Mouse (Mus musculus): Measurements from ENCODE around the gene Necap2.
A peak's percentile ranks its signal among the peaks of the same experiment; 100 is the strongest.

The Necap2 gene

DNA sequence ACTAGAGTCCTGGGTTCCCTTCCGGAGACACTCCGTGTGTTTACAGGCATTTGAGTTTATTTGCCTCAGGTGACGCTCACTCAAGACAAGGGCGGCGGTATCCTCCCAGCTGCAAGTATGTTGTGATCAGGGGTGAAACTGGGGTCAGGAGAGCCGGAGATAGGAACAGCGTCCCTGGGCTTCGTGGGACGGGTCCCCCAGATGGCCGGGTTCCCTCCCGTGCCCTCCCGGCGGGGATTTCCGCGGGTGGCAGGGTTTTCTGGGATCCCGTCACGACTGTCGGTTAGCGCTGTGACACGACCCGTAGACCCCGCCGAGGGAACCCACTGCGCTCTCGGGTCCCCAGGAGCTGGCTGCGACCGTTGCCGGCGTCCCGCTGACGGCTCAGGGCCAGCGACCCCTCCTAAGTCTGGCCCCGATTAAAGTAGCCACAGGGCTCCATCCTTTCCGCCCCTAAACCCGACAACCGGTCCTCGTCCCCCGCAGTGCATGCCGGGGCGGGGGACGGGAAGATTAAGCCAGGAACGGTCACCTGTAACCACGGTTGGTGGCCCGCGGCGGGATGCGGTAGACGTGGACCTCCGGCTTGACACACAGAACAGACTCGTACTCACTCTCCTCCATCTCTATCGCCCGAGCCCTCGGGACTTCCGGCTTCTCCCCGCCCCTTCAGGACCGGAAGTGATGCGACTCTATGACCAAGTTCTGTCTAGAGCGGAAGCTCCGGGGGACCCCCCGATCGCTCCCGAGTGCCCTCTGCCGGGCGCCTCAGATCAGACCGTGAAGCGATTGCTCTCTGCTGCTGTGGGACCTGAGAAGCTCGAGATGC, at the start of gene Necap2:
TSS of gene Necap2 (minus strand) at position 677 of the 829 bp plus-strand sequence.
- DNase-seq (ENCODE audit: low spot score in 2 of 2) = peak; percentile 90 to 97

DNA sequence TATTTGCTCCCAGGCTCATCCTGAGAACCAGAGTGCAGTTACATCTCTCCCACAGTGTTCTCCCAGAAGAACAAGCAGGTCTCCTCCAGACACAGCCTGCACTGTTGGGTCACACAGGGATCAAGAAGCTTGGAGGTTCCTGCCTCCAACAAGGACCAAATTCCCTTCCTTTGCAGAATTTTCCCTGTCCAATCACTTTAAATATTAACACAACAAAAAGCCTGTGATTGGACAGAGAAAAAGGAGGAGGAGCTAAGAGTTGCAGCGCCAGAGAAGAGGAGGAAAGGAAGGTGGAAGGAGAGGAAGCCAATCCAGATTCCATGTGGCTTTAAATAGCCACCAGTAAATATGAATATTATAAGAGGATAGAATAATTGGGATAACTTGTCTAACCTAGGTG, 44.9 kb upstream of the Necap2 start:
- no peak for DNase-seq (ENCODE audit: low spot score in 2 of 2)

DNA sequence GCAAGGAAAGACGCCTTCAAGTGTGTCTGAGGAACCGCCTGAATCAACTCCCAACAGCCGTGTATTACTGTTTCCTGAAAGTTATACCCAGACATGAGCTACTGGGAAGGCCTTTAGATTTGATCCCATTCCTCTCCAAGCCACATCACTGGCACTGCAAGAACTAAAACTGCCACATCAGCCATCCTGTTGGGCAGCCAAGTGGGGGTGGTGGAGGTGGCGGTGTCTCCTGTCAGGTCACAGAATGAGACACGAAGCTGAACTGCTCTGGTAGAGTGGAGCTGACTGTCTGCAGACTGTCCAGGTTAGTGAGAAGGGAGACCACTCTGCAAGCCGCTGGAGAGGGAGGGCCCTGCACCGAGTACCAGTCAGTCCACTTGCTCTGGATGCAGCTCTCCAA, 44.5 kb upstream of the Necap2 start:
- no peak for DNase-seq (ENCODE audit: low spot score in 2 of 2)

DNA sequence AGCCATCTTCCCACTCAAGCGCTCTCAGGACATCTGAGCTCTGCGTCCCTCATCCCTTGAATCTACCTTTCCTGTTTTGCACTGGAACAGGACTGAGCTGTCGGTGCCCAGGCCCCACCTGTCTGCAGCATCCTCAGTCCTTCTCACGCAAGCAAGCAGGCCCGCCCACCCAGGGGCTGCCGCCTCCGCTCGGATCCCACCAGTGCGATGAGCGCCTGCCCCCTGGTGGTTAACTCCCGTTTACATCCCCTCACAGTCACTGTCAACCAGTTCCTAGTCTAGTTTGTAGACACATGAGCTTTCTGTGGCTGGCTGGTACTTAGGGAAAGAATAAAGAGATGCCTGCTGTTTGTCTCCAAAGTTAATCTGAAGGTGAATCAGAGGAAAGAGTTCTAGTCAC, 42.5 kb upstream of the Necap2 start:
- peak in 1 of 2 experiments; percentile 69 for DNase-seq (ENCODE audit: low spot score in 2 of 2)

DNA sequence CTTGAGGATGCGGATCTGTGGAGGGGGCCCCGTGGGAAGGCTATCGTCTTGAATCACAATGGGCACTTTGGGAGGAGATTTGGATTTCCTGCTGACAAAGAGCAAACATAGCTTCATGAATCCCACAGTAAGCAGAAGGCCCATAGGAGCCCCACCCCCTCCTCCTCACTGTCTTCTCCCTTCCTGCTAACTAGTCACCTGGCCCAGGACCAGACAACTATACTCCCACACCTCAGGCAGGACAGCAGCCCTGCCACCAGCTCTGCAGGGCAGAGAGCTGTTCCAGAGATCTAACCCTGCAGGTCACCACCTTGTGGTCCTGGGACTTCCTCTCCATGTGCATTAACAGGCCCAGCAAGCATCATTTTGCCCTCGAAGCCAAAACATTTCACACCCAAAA, 40.5 kb upstream of the Necap2 start:
- DNase-seq (ENCODE audit: low spot score in 2 of 2) = no peak

DNA sequence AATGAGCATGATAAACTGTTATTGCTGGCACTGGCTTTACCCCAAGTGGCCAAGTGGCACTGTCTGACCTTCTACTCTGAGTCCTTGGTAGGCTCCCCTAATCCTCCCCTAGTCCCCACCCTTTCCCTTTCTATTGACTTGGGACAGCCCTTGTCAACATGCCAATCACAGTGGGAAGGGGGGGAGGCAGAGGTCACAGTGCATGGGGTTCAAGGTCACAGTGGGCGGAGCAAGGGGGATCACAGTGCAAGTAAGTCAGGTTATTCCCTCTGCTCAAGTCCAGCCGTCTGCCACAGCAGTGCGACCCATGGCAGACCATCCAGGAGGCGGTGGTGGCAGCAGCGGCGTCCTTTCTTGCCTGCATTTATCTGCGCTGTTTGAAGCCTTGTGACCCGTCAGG, 37.2 kb upstream of the Necap2 start:
- no peak for DNase-seq (ENCODE audit: low spot score in 2 of 2)

DNA sequence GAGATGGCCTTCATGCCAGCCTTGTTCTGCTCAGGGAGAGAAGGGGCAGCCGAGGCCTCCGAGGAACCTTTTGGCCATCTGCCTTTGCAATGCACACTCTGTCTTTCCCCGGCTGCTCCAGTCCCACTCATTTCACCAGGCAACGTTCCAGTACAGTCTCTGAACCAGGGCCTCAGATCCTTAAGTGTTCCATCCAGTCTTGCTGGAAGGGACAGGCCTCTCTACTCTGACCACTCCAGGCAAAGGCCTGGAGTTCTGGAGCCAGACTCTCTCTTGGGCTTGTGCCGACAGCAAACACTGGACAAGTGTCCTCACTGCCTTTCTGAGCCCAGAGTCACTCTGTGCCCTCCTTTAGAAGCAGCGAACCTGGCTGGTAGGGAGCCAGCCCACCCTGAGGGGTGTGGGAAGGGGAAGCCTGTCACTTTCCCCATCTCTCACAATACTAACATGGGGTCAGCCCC, 36.4 kb upstream of the Necap2 start:
- DNase-seq (ENCODE audit: low spot score in 2 of 2) = no peak

DNA sequence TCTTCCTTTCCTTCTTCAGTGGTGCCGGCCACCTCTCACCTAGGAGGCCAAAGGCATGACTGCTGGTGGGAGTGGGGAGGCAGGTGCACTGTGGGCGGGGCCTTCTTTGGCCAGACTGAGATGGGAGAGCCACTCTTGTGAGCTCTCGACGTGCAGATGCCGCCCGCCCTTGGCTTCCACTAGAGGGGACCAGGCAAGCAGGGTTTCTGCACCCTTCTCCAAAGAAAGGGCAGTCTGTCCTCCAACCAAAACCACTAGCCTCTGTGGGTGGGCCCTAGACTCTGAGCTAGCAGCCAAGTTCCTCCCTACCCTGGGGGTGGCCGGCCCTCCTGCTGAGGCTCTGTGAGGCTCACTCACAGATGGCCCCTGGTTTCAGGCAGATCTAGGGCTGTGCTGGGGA, 35.7 kb upstream of the Necap2 start:
- DNase-seq (ENCODE audit: low spot score in 2 of 2) = no peak

DNA sequence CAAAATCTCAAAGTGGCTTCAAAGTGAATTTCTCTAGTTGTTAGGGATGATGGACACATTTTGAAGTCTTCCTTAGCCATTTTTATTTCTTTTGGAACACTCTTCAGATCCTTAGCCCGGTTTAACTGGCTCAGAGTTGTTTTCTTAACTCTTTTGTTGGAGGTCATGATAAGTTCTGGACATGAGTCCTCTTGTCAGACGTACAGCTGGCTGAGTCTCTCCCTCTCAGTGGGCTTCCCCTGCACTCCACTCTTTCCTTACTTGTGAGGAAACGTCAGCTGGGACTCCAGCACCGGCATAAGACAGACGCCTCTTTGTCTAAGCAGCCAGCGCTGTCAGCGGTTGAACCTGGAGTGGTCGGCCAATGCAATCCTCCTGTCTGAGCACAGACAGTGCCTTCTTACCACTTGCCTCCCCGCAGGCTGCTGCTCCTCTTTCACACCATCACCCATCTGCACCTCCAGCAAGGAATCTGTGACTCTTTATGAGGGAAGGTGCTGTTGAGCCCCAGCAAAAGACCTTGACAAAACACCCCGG, 30.1 kb upstream of the Necap2 start:
- no peak for DNase-seq (ENCODE audit: low spot score in 2 of 2)

DNA sequence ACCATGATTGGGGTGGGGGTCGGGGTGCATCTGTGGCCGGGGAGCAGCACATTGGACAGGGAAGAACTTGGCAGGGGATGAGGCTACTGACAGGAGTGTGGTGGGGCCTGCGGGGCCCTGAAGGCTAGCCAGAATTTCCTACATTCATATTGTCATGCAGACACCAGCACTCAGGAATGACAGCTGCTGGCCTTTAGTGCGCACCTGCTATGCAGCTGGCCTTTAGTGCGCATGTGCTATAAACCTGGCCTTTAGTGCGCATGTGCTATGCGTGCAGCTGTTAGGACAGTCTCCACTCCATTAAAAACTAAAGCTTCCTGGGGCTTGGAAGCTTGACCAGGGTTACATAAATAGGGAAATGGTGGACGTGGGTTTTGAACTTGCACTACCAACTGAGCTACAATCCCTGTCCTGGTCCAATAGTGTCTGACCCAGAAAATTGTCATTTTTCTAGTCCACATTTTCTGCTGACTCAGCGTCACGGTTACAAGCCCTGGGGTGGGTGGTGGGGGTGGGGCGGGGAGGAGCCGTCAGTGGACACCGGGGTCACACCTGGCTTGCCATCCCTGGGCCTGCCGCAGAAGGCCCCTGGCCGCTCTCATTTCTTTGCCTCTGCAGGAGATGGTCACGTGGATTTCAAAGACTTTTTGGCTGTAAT, 28.5 kb upstream of the Necap2 start:
- no peak for DNase-seq (ENCODE audit: low spot score in 2 of 2)

DNA sequence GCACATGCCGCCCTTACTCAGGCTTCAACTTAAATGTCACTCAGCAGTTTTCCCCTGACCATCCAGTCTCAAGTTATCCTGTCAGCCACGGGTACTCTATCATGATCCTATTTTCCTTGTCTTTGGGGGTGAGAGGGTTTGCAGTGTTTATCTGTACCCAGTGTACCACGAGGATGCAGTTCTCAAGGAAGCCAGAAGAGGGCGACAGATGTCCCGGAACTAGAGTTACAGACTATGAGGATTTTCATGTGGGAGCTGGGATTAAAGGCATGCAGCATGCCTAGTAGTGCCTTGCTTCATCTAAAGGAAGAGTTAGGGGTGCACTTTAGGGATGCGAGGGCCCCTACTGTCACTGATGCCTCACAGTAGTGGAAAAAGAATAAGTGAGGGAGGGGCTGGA, 23.7 kb upstream of the Necap2 start:
- DNase-seq (ENCODE audit: low spot score in 2 of 2) = peak; percentile 38 to 68

DNA sequence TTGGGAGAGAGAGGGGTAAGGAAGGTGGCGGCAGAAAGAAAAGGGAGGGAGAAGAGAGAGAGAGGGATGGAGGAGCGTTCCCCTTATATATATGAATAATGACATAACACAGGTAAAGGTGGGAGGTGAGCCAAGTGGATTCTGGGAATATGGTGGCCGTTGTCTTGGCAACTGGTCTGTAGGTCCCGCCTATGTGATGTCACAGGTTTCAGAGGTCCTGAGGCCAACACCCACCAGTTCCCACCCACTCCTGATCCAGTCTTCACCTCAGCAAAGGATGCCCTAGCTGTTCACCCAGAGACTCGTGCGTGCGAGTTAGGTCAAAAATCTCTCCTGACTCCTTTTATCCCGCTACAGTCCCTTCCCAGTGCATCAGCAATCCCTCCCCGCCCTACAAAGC, 23.1 kb upstream of the Necap2 start:
- DNase-seq (ENCODE audit: low spot score in 2 of 2) = no peak

DNA sequence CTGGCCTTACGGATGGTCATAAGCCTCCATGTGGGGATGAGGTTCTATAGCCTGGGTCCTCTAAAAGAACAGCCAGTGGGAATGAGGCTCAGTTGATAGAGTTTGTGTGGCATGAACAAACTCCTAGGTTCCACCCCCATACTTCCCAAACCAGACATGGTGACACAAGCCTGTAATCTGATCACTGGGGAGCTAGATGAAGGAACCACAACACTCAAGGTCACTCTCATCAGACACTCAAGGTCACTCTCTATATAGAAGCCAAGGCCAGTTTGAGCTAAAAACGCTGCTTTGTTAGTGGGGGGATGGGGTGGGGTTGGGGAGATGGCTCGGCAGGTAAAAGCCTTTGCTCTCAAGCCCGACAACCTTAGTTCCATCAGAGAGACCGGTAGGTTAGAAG, 21.8 kb upstream of the Necap2 start:
- no peak for DNase-seq (ENCODE audit: low spot score in 2 of 2)

DNA sequence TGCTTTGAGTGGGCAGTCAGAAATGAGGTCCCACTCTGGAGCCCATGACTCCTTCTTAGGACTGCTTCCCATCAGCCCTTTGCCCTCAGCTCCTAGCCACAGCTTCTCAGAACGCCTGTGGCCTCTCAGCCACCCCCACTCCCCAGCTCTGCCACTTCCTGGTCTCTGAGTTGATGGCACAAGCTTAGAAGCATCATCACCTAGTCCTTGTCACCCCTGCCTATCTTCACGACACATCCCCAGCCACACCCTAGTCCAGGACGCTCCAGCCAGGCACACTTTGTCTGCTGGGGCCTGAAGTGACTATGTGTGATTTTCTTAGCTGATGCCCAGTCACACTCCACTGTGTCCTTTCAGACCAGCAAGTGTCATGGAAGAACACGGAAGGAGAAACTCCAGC, 20.8 kb upstream of the Necap2 start:
- DNase-seq (ENCODE audit: low spot score in 2 of 2) = no peak

DNA sequence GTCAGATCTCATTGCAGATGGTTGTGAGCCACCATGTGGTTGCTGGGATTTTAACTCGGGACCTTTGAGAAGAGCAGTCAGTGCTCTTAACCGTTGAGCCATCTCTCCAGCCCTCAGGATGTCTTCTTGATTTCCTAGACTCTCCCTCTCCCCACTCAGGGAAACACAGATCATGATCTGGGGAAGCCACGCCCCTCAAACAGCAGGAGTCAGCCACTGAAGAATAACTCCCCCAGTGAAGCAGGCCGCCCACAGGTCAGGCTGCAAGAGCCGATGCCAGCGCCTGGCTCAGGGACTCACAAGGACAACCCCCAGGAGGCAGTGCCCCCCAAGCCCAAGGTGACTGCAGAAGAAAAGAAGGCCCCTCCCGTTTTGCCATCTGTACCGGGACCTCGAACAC, 18.6 kb upstream of the Necap2 start:
- no peak for DNase-seq (ENCODE audit: low spot score in 2 of 2)

DNA sequence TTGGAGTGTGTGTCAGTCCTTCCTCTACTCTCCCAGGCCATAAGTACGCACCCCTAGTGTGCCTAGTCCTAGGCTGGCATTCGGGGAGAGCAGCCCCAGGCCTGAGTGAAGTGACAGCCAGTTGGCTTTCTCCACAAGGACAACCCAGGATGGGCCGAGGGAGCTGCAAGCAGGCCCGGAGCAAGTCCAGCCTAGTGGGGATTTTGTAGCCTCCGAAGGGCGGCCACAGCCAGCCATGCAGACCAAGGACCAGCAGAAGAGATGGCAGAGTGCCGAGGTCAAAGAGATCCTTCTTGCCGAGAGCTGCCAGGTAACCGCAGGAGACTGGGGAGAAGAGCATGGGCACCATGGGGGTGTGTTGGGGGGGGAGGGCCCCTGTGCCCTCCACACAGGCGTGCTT, 16.9 kb upstream of the Necap2 start:
- no peak for DNase-seq (ENCODE audit: low spot score in 2 of 2)

DNA sequence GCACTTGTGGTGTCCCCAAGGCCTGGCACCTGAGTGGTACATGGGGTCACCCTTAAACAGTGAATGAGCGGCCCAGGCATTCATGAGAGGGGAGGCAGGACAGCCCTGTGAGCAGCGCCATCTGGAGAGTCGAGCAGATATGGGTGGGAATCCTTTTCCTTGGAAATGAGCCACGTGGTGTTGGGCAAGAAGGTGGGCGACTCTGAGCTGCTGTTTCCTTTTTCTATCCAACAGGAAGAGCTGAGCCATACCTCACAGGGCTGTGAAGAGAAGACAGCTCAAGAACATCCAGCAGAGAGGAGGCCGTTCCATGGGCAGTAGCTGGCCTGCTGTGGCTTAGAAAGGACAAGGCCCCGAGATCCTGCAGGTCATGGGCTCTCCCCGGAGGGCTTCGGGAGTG, 10.6 kb upstream of the Necap2 start:
- no peak for DNase-seq (ENCODE audit: low spot score in 2 of 2)

DNA sequence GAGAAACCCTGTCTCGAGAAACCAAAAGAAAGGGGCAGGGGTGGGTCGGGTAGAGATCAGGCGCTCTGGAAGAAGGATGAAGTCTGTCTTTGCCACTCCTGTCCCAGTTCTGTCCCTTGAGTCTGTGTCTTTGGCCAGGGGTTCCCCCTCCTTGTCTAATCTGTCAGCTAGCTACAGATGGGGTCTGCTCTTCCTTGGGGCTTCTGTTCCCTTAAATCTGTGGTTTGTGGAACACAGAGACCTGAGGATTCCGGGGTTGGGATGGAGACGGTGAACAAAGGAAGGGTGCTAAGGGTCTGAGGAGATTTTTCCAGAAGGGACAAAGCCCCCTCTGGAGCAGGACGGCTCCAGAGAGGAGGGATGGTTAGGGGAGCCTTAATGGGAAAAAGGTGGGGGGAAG, 9.9 kb upstream of the Necap2 start, which contains the start of gene Spata21:
TSS of gene Spata21 (plus strand) at position 301 of the 400 bp plus-strand sequence.
- DNase-seq (ENCODE audit: low spot score in 2 of 2) = no peak

DNA sequence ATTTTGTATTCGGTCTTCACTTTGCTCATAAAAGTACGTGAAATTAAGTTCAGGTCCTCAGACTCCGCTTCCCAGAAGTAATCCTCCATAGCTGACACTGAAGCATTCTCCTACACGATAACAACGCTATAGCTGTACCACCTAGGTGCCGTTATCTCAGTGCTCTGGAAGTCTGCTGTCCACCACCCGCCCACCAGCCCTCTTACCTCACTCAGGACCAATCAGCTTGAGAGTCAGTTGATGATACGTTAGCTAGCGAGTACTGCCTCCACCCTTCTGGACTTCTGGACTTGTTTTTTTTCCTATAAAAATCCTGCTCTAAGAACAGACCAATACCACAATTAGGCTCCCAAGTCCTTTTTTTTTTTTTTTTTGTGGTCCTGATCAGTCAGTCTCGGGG, 8.7 kb upstream of the Necap2 start:
- DNase-seq (ENCODE audit: low spot score in 2 of 2) = no peak

DNA sequence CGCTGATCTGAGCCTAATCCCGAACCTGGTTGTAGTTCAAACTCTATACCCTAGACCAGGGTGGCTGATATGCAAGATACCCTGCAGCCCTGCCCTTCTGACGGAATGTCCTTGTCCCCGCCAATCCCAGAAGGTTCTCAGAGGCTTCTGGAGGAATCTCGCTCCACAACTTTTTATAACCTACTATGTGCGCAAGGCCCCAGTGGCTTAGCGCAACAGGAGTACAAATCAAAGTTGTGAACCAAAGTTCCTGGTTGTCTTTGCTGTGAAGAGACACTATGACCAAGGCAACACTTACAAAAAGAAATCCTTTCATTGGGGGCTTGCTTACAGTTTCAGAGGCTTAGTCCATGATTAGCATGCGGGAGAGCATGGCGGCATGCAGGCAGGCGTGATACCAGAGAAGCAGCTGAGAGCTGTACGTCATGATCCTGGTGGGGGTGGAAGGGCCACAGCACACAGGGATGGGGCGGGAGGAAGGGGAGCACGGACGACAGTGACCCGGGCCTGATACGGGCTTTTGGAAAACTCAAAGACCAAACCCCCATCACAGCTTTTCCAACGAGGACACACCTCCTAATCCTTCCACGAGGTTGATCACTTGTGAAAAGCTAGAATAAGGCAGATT, 467 bp upstream of the Necap2 start:
- no peak for DNase-seq (ENCODE audit: low spot score in 2 of 2)

DNA sequence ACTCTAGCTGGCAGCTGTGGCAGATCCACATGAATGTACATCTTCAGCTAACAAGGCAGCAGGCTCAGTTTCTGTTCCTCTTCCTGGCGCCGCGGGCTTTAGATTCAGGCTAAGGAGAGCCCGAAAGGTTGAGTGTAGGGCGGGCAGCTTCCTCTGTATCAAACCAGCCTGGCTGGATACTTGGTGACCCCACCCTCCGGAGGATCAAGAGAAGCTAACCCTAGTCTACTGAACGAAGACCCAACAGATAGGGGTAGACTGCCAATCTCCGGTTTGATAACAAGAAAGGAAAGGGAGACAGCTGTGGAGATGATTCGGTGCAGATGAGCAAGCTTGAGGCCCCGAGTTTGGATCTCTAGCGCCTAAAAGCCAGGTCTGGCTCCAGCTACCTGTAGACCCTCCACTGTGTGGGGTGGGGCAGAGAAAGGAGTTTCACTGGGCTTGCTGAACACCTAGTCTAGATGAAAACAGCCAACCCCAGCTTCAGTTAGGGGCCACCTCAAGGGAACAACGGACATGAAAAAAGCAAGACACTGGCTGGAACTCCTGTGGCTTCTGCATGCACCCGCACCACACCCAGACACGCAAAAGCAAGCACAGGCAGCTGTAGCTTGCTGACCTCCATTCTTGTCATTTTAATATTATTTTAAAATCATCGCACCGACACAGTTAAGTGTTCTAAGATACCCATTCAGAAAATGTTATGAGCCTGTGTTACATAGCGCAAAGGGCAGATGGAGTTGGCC, 1.2 kb downstream of the Necap2 start:
- peak; percentile 64 to 78 for DNase-seq (ENCODE audit: low spot score in 2 of 2)

DNA sequence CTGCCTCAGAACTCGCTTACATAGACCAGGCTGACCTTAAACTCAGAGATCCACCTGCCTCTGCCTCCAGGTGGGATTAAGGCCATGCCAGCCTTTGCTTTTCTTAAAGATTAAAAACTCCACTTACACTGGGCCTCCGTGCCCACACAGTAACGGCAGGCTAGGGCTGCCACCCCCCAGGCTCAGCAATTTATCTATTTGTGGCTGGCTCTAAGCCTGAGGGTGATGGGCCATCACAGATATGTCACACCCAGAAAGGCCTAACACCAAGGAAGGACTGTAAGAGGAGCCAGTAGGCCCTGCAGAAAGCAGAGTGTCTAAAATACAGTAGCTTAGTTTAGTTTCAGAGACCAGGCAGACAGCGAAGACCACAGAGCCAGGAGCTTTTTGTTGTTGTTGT, 4.0 kb downstream of the Necap2 start:
- DNase-seq (ENCODE audit: low spot score in 2 of 2) = peak in 1 of 2 experiments; percentile 28
